In the genomic region with DNA sequence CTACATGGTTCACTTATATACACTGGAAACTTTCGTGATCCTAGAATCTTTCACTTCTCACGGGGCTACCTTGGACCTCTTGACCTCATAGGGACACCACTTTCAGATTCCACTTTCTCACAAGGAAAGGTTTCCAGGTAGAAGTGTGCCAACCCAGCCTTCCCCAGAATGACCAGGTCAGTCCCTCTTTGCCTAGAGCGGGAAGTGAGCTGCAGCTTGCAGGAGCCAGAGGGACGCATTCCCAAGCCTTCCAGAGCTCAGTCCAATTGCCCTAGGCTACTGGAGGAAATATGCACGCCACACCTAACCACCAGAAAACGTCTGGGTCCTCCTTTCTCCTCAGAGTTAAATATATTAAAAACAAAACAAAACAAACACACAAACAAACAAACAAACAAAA, we compare ENCODE assay signal across 25 mouse cellular contexts. TPM values are rescaled to one million over a fixed set of nuclear protein-coding genes. Genes with fewer than 3 reads are reported as not detected.
DNase-seq lines count a peak whose midpoint lies in the region; ATAC-seq lines count a peak whose summit lies in the region.
"Had no signal": no experiment of that assay in that cellular context is flagged by ENCODE, and none has a peak within 500 bp of the region (broad histone marks: within the 10 kb centered on the region; RNA-seq: fewer than 3 reads in every experiment).

No protein-coding gene starts in this region.

- H3K27ac ChIP-seq in heart, embryonic 11.5 days (ENCODE audit: low read depth, low read length): peak overlapping the region; percentile 81
- peak overlapping the region; percentile 77 for H3K27ac ChIP-seq in heart, embryonic 15.5 days
- H3K27ac ChIP-seq: forebrain, embryonic 10.5 days; hindbrain, embryonic 15.5 days; intestine, embryonic 15.5 days; liver, embryonic 12.5 days; midbrain, embryonic 12.5 days had no signal

- peak overlapping the region; percentile 76 for H3K9ac ChIP-seq in heart, embryonic 11.5 days (ENCODE audit: low read depth, low read length)
- peak overlapping the region; percentile 61 for H3K9ac ChIP-seq in heart, embryonic 15.5 days
- H3K9ac ChIP-seq: hindbrain, embryonic 15.5 days; intestine, embryonic 15.5 days; liver, embryonic 12.5 days; midbrain, embryonic 12.5 days had no signal

- WGBS in heart, embryonic 11.5 days (ENCODE audit: insufficient replicate concordance): 4% methylated on average over 6 of the region's 6 CpGs
- WGBS in heart, embryonic 15.5 days: 3% methylated on average over 6 of the region's 6 CpGs

- H3K27me3 ChIP-seq in heart, embryonic 11.5 days (ENCODE audit: control insufficient read depth, insufficient read depth, low read length): peaks cover 33% of the 10 kb centered on the region
- H3K27me3 ChIP-seq in heart, embryonic 15.5 days: peaks cover 45% of the 10 kb centered on the region

- H3K36me3 ChIP-seq in heart, embryonic 11.5 days (ENCODE audit: control insufficient read depth, insufficient read depth, low read length): no peaks in the 10 kb centered on the region
- no peaks in the 10 kb centered on the region for H3K36me3 ChIP-seq in heart, embryonic 15.5 days
- H3K36me3 ChIP-seq: forebrain, embryonic 10.5 days; hindbrain, embryonic 15.5 days; intestine, embryonic 15.5 days; liver, embryonic 12.5 days; midbrain, embryonic 12.5 days had no signal

- DNase-seq in heart, adult 9 months (ENCODE audit: low spot score in 2 of 2): no peak
- DNase-seq in retina, embryonic 14.5 days (ENCODE audit: low spot score): peak; percentile 14
- DNase-seq in retina, postnatal 1 day: no peak
- no peak for DNase-seq in kidney, adult 18-20 months
- no peak for DNase-seq in urinary bladder, adult 2 months (ENCODE audit: low spot score)
- DNase-seq: adrenal gland, postnatal 25 days; cerebellum, adult 8-10 months; cerebellum, postnatal 36 days; gastrocnemius, postnatal 36 days; kidney, adult 9 months; kidney, postnatal 14 days; lung, adult 18-20 months; lung, postnatal 10 days; right cerebral cortex, postnatal 25 days; thymus, postnatal 25 days had no signal

- no peak for ATAC-seq in heart, embryonic 11.5 days (replicated peaks; ENCODE audit: insufficient number of reproducible peaks, low FRiP score, low TSS enrichment)
- no peak for ATAC-seq in heart, embryonic 15.5 days (replicated peaks; ENCODE audit: insufficient number of reproducible peaks, insufficient read depth, low FRiP score, low read depth)
- ATAC-seq: intestine, embryonic 15.5 days; liver, embryonic 12.5 days had no signal

- peaks cover 4% of the 10 kb centered on the region; the same call in 1 of the 2 replicates for H3K4me1 ChIP-seq in heart, embryonic 11.5 days (ENCODE audit: control insufficient read depth, insufficient read depth, low read length)
- H3K4me1 ChIP-seq in heart, embryonic 15.5 days (replicated peaks): peaks cover 20% of the 10 kb centered on the region

- no peaks in the 10 kb centered on the region for H3K9me3 ChIP-seq in heart, embryonic 11.5 days (replicated peaks; ENCODE audit: control insufficient read depth, low read length)
- no peaks in the 10 kb centered on the region for H3K9me3 ChIP-seq in heart, embryonic 15.5 days (replicated peaks)
- H3K9me3 ChIP-seq: forebrain, embryonic 10.5 days; hindbrain, embryonic 15.5 days; intestine, embryonic 15.5 days; liver, embryonic 12.5 days; midbrain, embryonic 12.5 days had no signal

- H3K4me3 ChIP-seq in heart, embryonic 11.5 days (ENCODE audit: low read depth, low read length): peak overlapping the region; percentile 26
- H3K4me3 ChIP-seq in heart, embryonic 15.5 days: peak overlapping the region; percentile 30
- H3K4me3 ChIP-seq: forebrain, embryonic 10.5 days; hindbrain, embryonic 15.5 days; intestine, embryonic 15.5 days; liver, embryonic 12.5 days; midbrain, embryonic 12.5 days had no signal

- H3K4me2 ChIP-seq in heart, embryonic 11.5 days: peak overlapping the region; percentile 70
- H3K4me2 ChIP-seq in heart, embryonic 15.5 days: peak overlapping the region; percentile 59
- H3K4me2 ChIP-seq: hindbrain, embryonic 15.5 days; intestine, embryonic 15.5 days; liver, embryonic 12.5 days; midbrain, embryonic 12.5 days had no signal

RNA-seq across cellular contexts. Expression of gene Nkx2-5, which starts 3.4 kb away (rescaled TPM):
- 157 and 159 TPM in 2 replicates for polyA plus RNA-seq in heart, embryonic 11.5 days (2014; fragmentation: Nextera tagmentation; extraction: Ambion mirVana)
- 131 and 147 TPM in 2 replicates for polyA plus RNA-seq in heart, embryonic 15.5 days (2015; fragmentation: Nextera tagmentation; extraction: Ambion mirVana)
- not detected in 2 replicates for polyA plus RNA-seq in urinary bladder, adult 2 months (2012; rRNA removed)
- polyA plus RNA-seq: brain, embryonic 14.5 days; forebrain, embryonic 10.5 days; intestine, embryonic 15.5 days; limb, embryonic 11.5 days; midbrain, embryonic 12.5 days; neural tube, embryonic 11.5 days had no signal

Comparison
In these comparisons a context has a peak if more than half of its experiments do, and no peak if none do; other contexts are left out.
1. RNA of gene Nkx2-5, which starts 3.4 kb away (polyA plus RNA-seq): 157 to 159 TPM in heart, embryonic 11.5 days and 131 to 147 TPM in heart, embryonic 15.5 days; not detected in urinary bladder, adult 2 months; every median in the first group is over 100 times any median in the second.